Mouse (Mus musculus) midbrain, embryonic 11.5 days (tissue): Measurements from ENCODE around the gene Gm6685. TPM values are rescaled to one million over a fixed set of nuclear protein-coding genes. Genes with fewer than 3 reads are reported as not detected.

Source experiments
- ATAC-seq: fragments of 200-750 bp; cut with Nextera tagmentation; 2 replicates; pipeline ENCODE4 v1.8.0; 2017; ENCODE audit warnings: moderate TSS enrichment, moderate library complexity; ENCODE audit not compliant: low FRiP score
- DNase-seq: peaks from one replicate; pipeline ENCODE4 v3.0.0; 2015; ENCODE audit warnings: low spot score; ENCODE audit errors: missing footprints
- H3K27ac ChIP-seq: fragments of 300-500 bp; sonication (generic); 2 replicates; pipeline ENCODE4 v1.5.1; 2014; ENCODE audit warnings: low read depth, low read length
- H3K27me3 ChIP-seq: fragments of 300-500 bp; sonication (generic); 2 replicates; pipeline ENCODE4 v1.6.1; 2014; ENCODE audit warnings: mild to moderate bottlenecking, low read length, moderate library complexity, mixed read lengths; ENCODE audit not compliant: control insufficient read depth, insufficient read depth
- H3K36me3 ChIP-seq: fragments of 300-500 bp; sonication (generic); 2 replicates; pipeline ENCODE4 v1.6.1; 2014; ENCODE audit warnings: mild to moderate bottlenecking, low read length, moderate library complexity, mixed read lengths; ENCODE audit not compliant: control insufficient read depth, insufficient read depth
- H3K4me1 ChIP-seq: fragments of 300-500 bp; sonication (generic); 2 replicates; pipeline ENCODE4 v1.6.1; 2014; ENCODE audit warnings: low read length; ENCODE audit not compliant: control insufficient read depth, insufficient read depth
- H3K4me2 ChIP-seq: fragments of 300-500 bp; sonication (generic); 2 replicates; pipeline ENCODE4 v1.6.1; 2014; ENCODE audit warnings: mild to moderate bottlenecking, moderate library complexity
- H3K4me3 ChIP-seq: fragments of 300-500 bp; sonication (generic); 2 replicates; pipeline ENCODE4 v1.5.1; 2014; ENCODE audit warnings: low read depth, low read length
- H3K9ac ChIP-seq: fragments of 300-500 bp; sonication (generic); 2 replicates; pipeline ENCODE4 v1.6.1; 2014; ENCODE audit warnings: low read length
- H3K9me3 ChIP-seq: fragments of 300-500 bp; sonication (generic); 2 replicates; pipeline ENCODE4 v1.6.1; 2016; ENCODE audit warnings: low read length; ENCODE audit not compliant: control insufficient read depth
- WGBS: fragments of 180-500 bp; shearing (Covaris S2); extraction: QIAGEN DNeasy Blood & Tissue Kit; methylation state at CpG from one replicate; pipeline ENCODE4 v1.1.7; 2014; 5-methylcytosine and 5-hydroxymethylcytosine counted together
- polyA plus RNA-seq: library from polyadenylated mRNA; unstranded; fragments of >200 nt; fragmentation: Nextera tagmentation; extraction: Ambion mirVana; gene quantifications from 2 replicates; pipeline ENCODE4 v1.2.1, GENCODE M21; 2014

The Gm6685 gene
- polyA plus RNA-seq, 1 experiment from 2014 or later = 0.23 TPM

DNA sequence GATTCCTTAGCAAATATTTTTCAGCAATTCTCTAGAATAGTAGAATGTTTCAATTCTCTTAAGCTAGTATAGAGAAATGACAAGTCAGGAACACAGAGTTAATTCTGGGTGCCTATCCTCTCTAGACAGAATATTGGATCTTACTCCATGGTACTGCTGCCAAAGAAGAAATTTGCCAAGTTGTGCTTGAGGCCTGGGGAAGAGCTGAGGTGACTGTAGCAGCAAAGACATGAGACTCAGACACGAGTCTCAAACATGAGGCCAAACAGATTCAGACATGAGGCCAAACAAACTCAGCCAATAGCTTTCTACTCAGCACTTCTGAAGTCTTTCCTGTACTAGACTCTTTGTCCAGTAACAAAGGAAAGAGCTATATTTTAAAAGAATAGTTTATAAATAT, 26.3 kb downstream of the Gm6685 start:
- no peaks in the 10 kb centered on the region for H3K4me1 ChIP-seq
- ATAC-seq = no peak

DNA sequence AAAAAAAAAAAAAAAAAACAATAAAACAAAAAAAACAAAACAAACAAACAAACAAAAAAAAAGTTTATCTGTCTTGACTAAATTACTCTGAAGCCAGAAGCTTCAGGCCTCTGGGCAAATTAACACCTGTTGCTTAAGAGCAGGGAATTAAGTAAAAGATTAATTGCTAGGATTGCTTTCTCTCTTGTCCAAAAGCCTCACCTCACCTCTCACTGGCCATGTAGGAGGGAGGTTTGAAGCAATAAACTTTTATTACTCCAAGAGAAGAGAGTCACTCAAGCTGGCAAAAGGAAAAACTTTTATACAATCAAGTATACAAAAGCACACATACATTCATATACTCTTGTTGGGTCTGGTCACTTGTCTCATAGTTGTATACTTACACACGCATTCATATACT, 31.9 kb downstream of the Gm6685 start:
- Histone ChIP-seq H3K4me2 (no peak overlapping the region), H3K4me3 (no peak overlapping the region), H3K36me3 (no peaks in the 10 kb centered on the region), H3K9me3 (no peaks in the 10 kb centered on the region), H3K4me1 (no peaks in the 10 kb centered on the region), H3K27me3 (no peaks in the 10 kb centered on the region), H3K9ac (no peak overlapping the region), H3K27ac (no peak overlapping the region)
- 95% methylated on average over 1 of the region's 1 CpGs for WGBS
- DNase-seq = no peak
- ATAC-seq = no peak

More for the DNA sequence above, 26.3 kb downstream of the Gm6685 start:
- Histone ChIP-seq H3K27ac (no peak overlapping the region), H3K36me3 (no peaks in the 10 kb centered on the region), H3K9ac (no peak overlapping the region), H3K4me3 (no peak overlapping the region), H3K9me3 (no peaks in the 10 kb centered on the region), H3K4me2 (no peak overlapping the region), H3K27me3 (no peaks in the 10 kb centered on the region)
- DNase-seq = no peak
- WGBS = 74% methylated on average over 1 of the region's 1 CpGs

DNA sequence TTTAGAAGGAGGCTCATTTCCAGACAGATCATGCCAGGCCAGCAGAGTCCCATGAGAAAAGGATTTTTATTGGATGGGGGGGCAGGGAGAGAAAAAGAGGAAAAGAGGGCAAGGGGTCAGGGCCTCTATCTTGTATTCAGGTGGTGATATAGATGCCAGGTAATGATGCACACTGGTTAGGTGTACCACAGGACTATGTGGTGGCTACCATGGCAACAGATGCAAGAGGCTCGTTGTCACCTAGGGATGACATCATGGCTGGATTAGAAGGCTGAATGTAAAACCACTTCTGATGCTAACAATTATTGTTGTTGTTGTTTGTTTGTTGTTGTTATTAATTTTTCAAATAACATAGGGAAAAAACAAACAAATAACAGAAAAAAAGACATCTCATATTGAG, 49.2 kb downstream of the Gm6685 start:
- Histone ChIP-seq H3K4me3 (no peak overlapping the region), H3K4me1 (no peaks in the 10 kb centered on the region), H3K4me2 (no peak overlapping the region), H3K27me3 (no peaks in the 10 kb centered on the region), H3K9ac (no peak overlapping the region), H3K27ac (no peak overlapping the region), H3K9me3 (no peaks in the 10 kb centered on the region), H3K36me3 (no peaks in the 10 kb centered on the region)
- no peak for DNase-seq
- 0 out of 2 replicates have a peak, but pooled peaks have one; percentile 40 for ATAC-seq
- WGBS = 73% methylated on average over 1 of the region's 1 CpGs

Other genes with a start within 250 kb of the Gm6685 start
- 2.9 and 3.7 TPM in 2 replicates for gene Ccdc85a, start 244.5 kb upstream of the Gm6685 start, polyA plus RNA-seq